Mouse (Mus musculus): ENCODE measurements at regions not wholly inside any gene's neighbourhood (a gene's known extent, or its start where the extent isn't known, plus 50 kb on each side); places are given as distances from the start of the nearest gene placed in this dataset.

DNA sequence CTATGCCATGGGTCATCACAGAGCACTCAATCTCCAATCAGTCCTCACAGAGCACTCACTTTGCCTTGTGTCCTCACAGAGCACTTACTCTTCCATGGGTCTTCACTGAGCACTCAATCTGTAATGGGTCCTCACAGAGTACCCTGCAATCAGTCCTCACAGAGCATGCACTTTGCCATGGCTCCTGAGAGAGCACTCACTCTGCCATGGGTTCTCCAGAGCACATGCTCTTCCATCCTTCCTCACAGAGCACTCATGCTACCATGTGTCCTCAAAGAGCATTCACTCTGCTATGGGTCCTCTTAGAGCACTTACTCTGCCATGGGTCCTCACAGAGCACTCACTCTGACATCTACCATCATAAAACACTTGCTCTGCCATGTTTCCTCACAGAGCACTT lies 319.1 kb upstream of the Tmco5 start:
- TF ChIP-seq EP300 (IDR thresholded peaks at IDR 0.05; ENCODE audit: insufficient read depth, low read depth, low read length) (no peak), CTCF (IDR thresholded peaks at IDR 0.05; ENCODE audit: low read depth, low read length) (no peak)
